Mouse (Mus musculus) limb, embryonic 11.5 days (tissue): ENCODE results near the gene Spag9. TPM values are rescaled to one million over a fixed set of nuclear protein-coding genes. Genes with fewer than 3 reads are reported as not detected.

Experiments used
- ATAC-seq: fragments of 200-750 bp; cut with Nextera tagmentation; 2 replicates; pipeline ENCODE4 v1.8.0; 2017; ENCODE audit warnings: low read depth; ENCODE audit not compliant: insufficient number of reproducible peaks, low FRiP score, low TSS enrichment
- DNase-seq: peaks from one replicate; pipeline ENCODE4 v3.0.0-alpha.2; 2015; ENCODE audit warnings: low spot score
- H3K27ac ChIP-seq: fragments of 300-500 bp; sonication (generic); replicated peaks from 2 replicates; pipeline ENCODE4 v1.5.1; 2014; ENCODE audit warnings: low read depth, mild to moderate bottlenecking, low read length
- H3K27me3 ChIP-seq: fragments of 300-500 bp; sonication (generic); 2 replicates; pipeline ENCODE4 v1.6.1; 2014; ENCODE audit warnings: mild to moderate bottlenecking, low read length, mixed read lengths; ENCODE audit not compliant: control insufficient read depth, insufficient read depth
- H3K36me3 ChIP-seq: fragments of 300-500 bp; sonication (generic); 2 replicates; pipeline ENCODE4 v1.6.1; 2014; ENCODE audit warnings: mild to moderate bottlenecking, low read length, moderate library complexity, mixed read lengths; ENCODE audit not compliant: control insufficient read depth, insufficient read depth
- H3K4me1 ChIP-seq: fragments of 300-500 bp; sonication (generic); 2 replicates; pipeline ENCODE4 v1.6.1; 2014; ENCODE audit warnings: low read length, mixed read lengths; ENCODE audit not compliant: control insufficient read depth, insufficient read depth
- H3K4me2 ChIP-seq: fragments of 300-500 bp; sonication (generic); 2 replicates; pipeline ENCODE4 v1.6.1; 2014; ENCODE audit warnings: low read depth, mild to moderate bottlenecking, moderate library complexity; ENCODE audit not compliant: severe bottlenecking
- H3K4me3 ChIP-seq: fragments of 300-500 bp; sonication (generic); 2 replicates; pipeline ENCODE4 v1.5.1; 2014; ENCODE audit warnings: low read depth, low read length
- H3K9ac ChIP-seq: fragments of 300-500 bp; sonication (generic); 2 replicates; pipeline ENCODE4 v1.6.1; 2014; ENCODE audit warnings: mild to moderate bottlenecking, low read length
- H3K9me3 ChIP-seq: fragments of 300-500 bp; sonication (generic); 2 replicates; pipeline ENCODE4 v1.6.1; 2016; ENCODE audit warnings: low read length; ENCODE audit not compliant: control insufficient read depth
- WGBS: fragments of 180-500 bp; shearing (Covaris S2); extraction: QIAGEN DNeasy Blood & Tissue Kit; methylation state at CpG from one replicate; pipeline ENCODE4 v1.1.7; 2014; 5-methylcytosine and 5-hydroxymethylcytosine counted together
- polyA plus RNA-seq: library from polyadenylated mRNA; unstranded; fragments of >200 nt; fragmentation: Nextera tagmentation; extraction: Ambion mirVana; gene quantifications from 2 replicates; pipeline ENCODE4 v1.2.1, GENCODE M21; 2014

Spag9 gene
- polyA plus RNA-seq, 1 experiment from 2014 or later: 37.0 TPM

DNA sequence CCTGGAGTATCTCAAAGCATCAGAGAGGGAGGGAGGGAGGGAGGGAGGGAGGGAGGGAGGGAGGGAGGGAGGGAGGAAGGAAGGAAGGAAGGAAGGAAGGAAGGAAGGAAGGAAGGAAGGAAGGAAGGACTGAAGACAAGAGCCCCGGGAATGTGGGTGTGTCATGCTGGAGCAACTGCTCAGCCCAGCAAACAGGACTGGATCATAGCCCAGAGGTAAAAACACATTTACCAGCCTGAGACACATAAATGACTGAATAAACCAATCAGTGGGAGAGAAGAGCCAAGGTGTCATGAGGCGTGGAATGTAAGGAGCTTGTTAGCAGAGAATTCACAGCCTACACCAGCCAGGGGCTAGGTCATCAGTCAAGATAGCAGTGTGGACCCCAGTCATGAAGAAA, 147.4 kb downstream of the Spag9 start:
- Histone ChIP-seq H3K4me3 (no peak overlapping the region), H3K27me3 (no peaks in the 10 kb centered on the region), H3K4me2 (no peak overlapping the region), H3K27ac (no peak overlapping the region), H3K36me3 (no peaks in the 10 kb centered on the region), H3K9me3 (no peaks in the 10 kb centered on the region), H3K4me1 (peaks cover 8% of the 10 kb centered on the region), H3K9ac (no peak overlapping the region)
- 61% methylated on average over 2 of the region's 2 CpGs for WGBS
- ATAC-seq: no peak
- DNase-seq: no peak

DNA sequence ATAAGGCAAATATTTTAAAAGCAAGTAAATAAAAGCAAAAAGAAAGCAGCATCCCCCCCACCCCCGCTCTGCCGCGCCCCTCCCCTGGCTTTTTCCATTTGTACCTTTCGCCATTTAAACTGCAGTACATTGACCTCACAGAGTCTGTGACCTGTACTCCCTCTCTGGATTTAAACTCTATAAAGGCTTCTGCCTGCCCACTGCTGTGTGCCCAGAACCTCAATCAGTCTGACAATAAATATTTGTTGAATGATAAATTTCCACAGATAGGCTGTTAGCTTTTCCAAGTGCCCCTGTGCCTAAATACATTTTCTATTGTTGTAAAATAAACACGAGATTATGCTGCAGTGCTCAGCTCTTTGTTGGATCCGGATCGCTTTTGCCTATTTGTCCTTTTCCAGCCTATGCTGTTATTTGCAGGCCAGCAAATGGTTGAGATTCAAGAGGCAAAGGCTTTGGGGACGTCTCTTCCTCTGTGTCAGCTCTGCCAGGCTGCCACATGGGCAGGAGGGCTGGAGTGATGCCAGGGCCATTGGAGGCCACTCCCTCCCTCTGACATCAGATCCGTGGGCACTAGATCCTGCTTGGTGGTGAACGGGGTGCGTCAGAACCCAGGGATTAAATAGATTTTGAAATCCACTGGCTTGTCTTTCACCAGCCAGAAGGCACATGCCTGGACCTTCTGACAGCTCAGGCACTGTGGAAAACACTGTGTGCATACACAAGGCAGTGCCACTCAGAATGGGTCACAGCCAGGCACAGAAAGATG, 149.1 kb downstream of the Spag9 start:
- WGBS: 84% methylated on average over 11 of the region's 11 CpGs
- Histone ChIP-seq H3K27me3 (0 out of 2 replicates have a peak, but pooled peaks cover 3% of the 10 kb centered on the region), H3K4me1 (peaks cover 5% of the 10 kb centered on the region; the same call in 1 of the 2 replicates)

DNA sequence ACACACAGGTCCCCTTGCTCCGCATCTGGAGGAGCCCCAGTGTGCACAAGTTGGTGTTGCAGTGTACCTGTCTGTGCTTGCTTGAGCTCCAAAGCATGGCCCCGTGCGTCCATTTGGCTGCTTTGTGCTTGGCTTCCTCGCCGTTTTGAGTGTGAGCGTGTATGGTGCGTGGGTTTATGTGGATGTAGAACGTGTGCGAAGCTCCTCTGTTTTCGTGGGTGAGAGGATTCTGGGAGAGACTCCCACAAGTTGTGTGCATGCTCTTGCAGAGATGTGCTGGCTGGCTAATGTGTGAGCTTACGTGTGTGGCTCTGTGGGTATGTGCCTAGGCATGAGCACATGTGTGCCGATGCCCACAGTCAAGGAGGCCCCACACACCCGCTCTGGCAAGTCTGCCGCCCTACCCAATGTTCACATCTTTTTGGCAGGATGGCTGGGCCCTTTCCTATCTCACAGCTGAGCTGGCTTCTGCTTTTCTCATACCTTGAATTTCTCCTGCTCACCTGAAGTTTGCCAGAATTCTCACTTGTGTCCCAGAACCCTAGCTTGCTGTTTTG, 150.2 kb downstream of the Spag9 start:
- no peaks in the 10 kb centered on the region for H3K9me3 ChIP-seq
- no peak overlapping the region for H3K4me2 ChIP-seq
- no peak overlapping the region for H3K27ac ChIP-seq
- H3K4me1 ChIP-seq: peaks cover 5% of the 10 kb centered on the region
- H3K36me3 ChIP-seq: no peaks in the 10 kb centered on the region
- 0 out of 2 replicates have a peak, but pooled peaks cover 3% of the 10 kb centered on the region for H3K27me3 ChIP-seq
- no peak overlapping the region for H3K9ac ChIP-seq
- no peak overlapping the region for H3K4me3 ChIP-seq
- WGBS: 87% methylated on average over 14 of the region's 14 CpGs
- ATAC-seq (no peak), DNase-seq (no peak)

More for the DNA sequence above, 149.1 kb downstream of the Spag9 start:
- Histone ChIP-seq H3K36me3 (no peaks in the 10 kb centered on the region), H3K9ac (no peak overlapping the region), H3K27ac (no peak overlapping the region), H3K4me3 (no peak overlapping the region), H3K4me2 (no peak overlapping the region), H3K9me3 (no peaks in the 10 kb centered on the region)
- no peak for ATAC-seq
- DNase-seq: no peak

DNA sequence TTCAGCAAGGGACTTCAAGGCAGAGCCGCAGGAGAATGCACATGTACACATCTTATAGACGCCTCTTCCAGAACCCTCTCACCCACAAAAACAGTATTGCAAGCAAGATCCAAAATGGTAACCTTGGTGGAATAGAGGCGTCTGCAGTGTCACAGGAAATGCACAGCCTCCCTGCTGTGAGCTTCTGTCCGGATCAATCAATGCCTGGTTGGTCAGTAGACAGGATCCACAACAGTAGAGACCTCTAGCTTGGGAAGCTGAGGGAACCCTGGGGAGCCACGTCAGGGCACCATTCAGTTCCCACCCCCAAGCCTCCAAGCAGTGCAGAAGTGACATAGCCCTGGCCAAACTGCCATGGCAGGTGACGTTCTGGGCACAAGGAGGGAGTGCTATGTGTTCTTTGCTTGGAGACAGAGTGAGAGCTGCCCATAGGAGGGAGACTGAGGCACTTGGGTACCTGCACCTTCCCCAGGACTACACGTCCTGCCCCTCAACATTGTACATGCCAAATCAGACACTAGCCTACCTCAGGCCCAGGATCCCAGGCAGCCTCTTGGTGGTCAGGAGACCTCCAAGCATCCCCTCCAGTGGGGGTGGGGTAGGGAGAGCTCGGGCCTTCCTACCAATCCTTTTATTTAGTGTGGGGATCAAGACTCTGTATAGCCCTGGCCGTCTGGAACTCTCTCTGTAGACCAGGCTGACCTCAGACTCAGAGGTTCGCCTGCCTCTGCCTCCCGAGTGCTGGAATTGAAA, 151.0 kb downstream of the Spag9 start:
- WGBS: 69% methylated on average over 11 of the region's 11 CpGs
- Histone ChIP-seq H3K9me3 (no peaks in the 10 kb centered on the region), H3K4me2 (no peak overlapping the region), H3K27me3 (0 out of 2 replicates have a peak, but pooled peaks cover 3% of the 10 kb centered on the region), H3K4me3 (no peak overlapping the region), H3K9ac (no peak overlapping the region), H3K4me1 (peaks cover 5% of the 10 kb centered on the region), H3K36me3 (no peaks in the 10 kb centered on the region), H3K27ac (no peak overlapping the region)
- no peak for ATAC-seq
- no peak for DNase-seq

DNA sequence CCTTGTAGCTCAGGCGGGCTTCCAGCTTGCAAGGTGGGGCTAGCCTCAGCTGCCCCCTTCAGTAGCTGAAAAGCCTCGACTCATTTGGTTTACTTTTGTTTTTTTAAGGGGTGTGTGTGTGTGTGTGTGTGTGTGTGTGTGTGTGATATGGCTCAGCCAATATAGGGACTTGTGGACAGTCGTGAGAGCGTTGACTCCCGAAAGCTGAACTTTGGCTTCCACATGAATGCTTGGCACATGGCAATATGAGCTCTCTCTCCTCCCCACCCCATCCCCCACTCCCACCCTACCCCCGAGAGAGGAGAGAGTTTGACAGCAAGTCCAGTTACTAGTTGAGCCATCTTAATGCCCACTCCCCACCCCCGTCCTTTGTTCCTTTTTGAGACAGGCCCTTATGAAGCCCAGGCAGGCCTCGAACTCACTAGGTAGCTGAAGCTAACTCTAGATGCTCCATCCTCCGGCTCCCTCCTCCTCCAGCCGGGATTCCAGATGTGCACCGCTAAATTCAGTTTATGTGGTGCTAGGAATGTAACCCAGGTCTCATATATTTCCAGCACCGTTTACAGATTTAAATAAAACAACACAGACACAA, 152.3 kb downstream of the Spag9 start:
- peaks cover 5% of the 10 kb centered on the region for H3K4me1 ChIP-seq
- H3K9ac ChIP-seq: no peak overlapping the region
- WGBS: 48% methylated on average over 12 of the region's 12 CpGs
- H3K4me2 ChIP-seq: no peak overlapping the region
- DNase-seq: no peak
- ATAC-seq: no peak
- no peaks in the 10 kb centered on the region for H3K9me3 ChIP-seq
- 0 out of 2 replicates have a peak, but pooled peaks cover 3% of the 10 kb centered on the region for H3K27me3 ChIP-seq
- H3K27ac ChIP-seq: no peak overlapping the region
- no peaks in the 10 kb centered on the region for H3K36me3 ChIP-seq
- no peak overlapping the region for H3K4me3 ChIP-seq

DNA sequence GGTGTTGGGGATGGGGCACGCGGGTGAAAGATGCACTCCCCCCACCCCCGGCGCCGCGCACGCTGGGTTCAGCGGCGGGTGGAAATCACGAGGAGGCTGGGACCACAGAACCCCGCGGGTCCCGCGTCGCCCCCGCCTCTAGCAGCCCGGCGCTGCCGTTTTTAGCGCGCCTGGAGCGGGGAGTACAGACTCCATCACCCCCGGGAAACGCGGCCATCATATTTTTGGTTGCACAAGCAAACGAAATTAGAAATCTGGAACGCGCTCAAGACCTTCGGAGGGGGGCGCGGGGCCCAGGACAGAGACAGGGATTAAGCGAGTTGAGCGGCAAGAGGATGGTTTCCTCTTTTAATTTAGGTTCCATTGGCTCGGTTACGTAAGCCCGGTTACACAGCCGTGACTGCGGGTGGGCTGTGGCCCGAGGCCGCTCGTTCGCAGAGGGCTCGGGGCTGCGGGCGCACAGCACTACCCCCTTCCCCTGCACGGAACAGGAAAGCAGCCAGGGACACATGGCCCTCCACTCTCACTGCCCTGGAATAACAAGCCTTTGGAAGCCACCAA, 153.1 kb downstream of the Spag9 start:
- Histone ChIP-seq H3K4me1 (peaks cover 5% of the 10 kb centered on the region), H3K9ac (peak overlapping the region; percentile 66), H3K4me2 (peak overlapping the region; percentile 89), H3K9me3 (no peaks in the 10 kb centered on the region), H3K4me3 (peak overlapping the region; percentile 40), H3K27ac (no peak overlapping the region), H3K27me3 (0 out of 2 replicates have a peak, but pooled peaks cover 3% of the 10 kb centered on the region), H3K36me3 (no peaks in the 10 kb centered on the region)
- ATAC-seq: peak; percentile 48; the same call in 1 of the 2 replicates
- under 1% methylated on average over 46 of the region's 46 CpGs for WGBS
- peak; percentile 68 for DNase-seq

DNA sequence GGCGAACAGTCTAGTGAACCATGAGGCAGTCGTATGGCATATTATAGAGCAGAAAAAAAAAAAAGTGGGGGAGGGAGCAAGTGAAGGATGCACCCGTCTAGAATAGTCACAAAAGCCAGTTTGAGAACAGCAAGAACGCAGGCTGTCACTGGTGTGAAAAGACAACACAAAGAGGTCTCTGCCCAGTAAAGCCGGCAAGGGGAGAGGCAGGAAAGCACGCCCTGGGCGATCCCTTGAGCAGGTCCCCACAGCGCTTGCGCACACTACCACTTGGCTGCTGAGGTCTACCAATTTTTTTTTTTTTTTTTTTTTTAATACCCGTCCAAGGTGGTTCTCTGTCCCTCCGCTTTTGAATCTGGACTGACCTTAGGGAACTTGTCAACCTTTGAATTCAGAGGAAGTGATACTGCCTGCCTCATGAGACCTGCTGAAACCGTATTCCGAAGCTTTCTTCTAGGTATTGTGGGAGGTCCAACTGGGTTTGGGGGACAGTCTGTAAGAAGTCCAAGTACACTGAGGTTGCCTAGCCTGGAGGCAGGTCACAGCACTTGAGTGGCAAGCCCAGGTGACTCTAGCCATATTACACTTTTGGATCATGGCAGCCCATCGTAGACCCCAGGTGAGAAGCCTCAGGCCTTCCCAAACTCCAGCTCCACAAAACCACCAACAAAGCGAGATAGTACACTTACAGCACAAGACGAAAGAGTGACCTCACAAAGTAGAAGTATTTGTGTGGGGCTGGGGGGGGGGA, 153.8 kb downstream of the Spag9 start:
- no peak for DNase-seq
- no peak for ATAC-seq
- H3K4me3 ChIP-seq: peak overlapping the region; percentile 40
- H3K27ac ChIP-seq: no peak overlapping the region
- 23% methylated on average over 16 of the region's 16 CpGs for WGBS
- H3K9me3 ChIP-seq: no peaks in the 10 kb centered on the region
- H3K4me1 ChIP-seq: peaks cover 5% of the 10 kb centered on the region
- 0 out of 2 replicates have a peak, but pooled peaks cover 3% of the 10 kb centered on the region for H3K27me3 ChIP-seq
- no peaks in the 10 kb centered on the region for H3K36me3 ChIP-seq
- peak overlapping the region; percentile 89 for H3K4me2 ChIP-seq
- peak overlapping the region; percentile 66 for H3K9ac ChIP-seq
